Mouse (Mus musculus) limb, embryonic 10.5 days (tissue): ENCODE data around the gene Pik3r2. TPM values are rescaled to one million over a fixed set of nuclear protein-coding genes. Genes with fewer than 3 reads are reported as not detected.
"Not testable (repeated sequence)": the region's sequence is repeated elsewhere in the genome, so short reads cannot be mapped to it uniquely, and the experiment has no call there.

ENCODE experiments used
- DNase-seq: peaks from one replicate; pipeline ENCODE4 v3.0.0-alpha.2; 2017; ENCODE audit warnings: low spot score
- H3K27ac ChIP-seq: fragments of 300-500 bp; sonication (generic); 2 replicates; pipeline ENCODE4 v1.5.1; 2016; ENCODE audit warnings: mild to moderate bottlenecking
- H3K27me3 ChIP-seq: fragments of 300-500 bp; sonication (generic); 2 replicates; pipeline ENCODE4 v1.6.1; 2016; ENCODE audit warnings: low read depth, mild to moderate bottlenecking; ENCODE audit not compliant: poor library complexity, severe bottlenecking
- H3K36me3 ChIP-seq: fragments of 300-500 bp; sonication (generic); 2 replicates; pipeline ENCODE4 v1.6.1; 2016; ENCODE audit warnings: mild to moderate bottlenecking, moderate library complexity
- H3K4me1 ChIP-seq: fragments of 300-500 bp; sonication (generic); 2 replicates; pipeline ENCODE4 v1.6.1; 2016
- H3K4me3 ChIP-seq: fragments of 300-500 bp; sonication (generic); 2 replicates; pipeline ENCODE4 v1.5.1; 2016; ENCODE audit warnings: mild to moderate bottlenecking, moderate library complexity
- H3K9me3 ChIP-seq: fragments of 300-500 bp; sonication (generic); replicated peaks from 2 replicates; pipeline ENCODE4 v1.6.1; 2016; ENCODE audit warnings: mild to moderate bottlenecking
- WGBS: fragments of 180-500 bp; shearing (Covaris S2); methylation state at CpG from one replicate; pipeline ENCODE4 v1.1.7; 2016; 5-methylcytosine and 5-hydroxymethylcytosine counted together
- polyA plus RNA-seq: library from polyadenylated mRNA; unstranded; fragments of >200 nt; fragmentation: Nextera tagmentation; extraction: Ambion mirVana; gene quantifications from 2 replicates; pipeline ENCODE4 v1.2.1, GENCODE M21; 2016

The Pik3r2 gene
- polyA plus RNA-seq = 92.7 and 100 TPM in 2 replicates

DNA sequence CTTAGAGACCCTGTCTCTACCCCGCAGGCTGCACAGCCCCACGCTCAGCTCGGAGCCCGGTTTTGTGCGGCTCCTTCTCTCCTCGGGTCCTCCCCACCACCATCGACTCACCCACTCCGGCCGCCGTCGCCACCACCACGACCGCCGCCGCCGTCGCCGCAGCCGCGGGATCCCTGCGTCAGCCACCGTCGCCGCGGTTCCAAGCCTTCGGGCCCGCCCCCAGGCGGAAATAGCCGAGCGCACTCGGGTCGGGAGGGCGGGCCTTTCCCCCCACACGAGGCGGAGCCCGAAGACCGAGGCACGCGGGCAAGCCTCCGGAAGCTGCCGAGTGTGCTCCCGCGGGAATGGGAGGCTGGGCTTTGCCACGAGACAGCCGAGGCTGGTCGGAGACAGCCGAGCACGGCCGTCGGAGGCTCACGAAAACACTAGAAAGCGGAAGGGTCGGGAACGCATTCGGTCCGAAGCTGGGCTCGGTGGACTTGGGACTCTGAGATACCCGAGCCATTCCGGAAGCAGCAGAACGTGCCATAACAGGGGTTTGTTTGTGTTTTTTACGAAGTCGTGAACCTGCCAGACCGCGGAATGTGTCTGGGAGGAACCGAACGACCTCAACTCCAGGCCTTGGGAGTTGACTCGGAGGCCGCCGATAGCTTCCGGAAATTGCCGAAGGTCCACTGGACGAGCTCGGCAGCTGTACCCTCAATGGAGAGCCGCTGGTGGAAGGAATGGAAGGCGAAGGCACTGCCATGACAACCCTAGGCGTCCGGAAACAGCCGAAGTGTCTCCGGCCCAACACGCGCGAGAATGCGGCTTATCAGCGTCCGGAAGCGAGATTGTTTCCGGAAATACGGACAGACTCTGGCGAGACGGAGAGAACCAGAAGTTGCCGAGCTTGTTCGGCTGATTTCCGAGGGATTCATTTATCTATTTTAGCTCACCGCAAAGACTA, at the start of gene Pik3r2:
TSS of gene Pik3r2 (minus strand) at position 218 of the 949 bp plus-strand sequence.
- under 1% methylated on average over 94 of the region's 94 CpGs for WGBS
- Histone ChIP-seq H3K9me3 (no peaks in the 10 kb centered on the region), H3K4me1 (peaks cover 46% of the 10 kb centered on the region), H3K4me3 (peak within 1 kb of the TSS; percentile 66), H3K36me3 (peaks cover 74% of the 10 kb centered on the region), H3K27ac (peak within 1 kb of the TSS; percentile 94), H3K27me3 (no peaks in the 10 kb centered on the region)
- peak; percentile 99 for DNase-seq

DNA sequence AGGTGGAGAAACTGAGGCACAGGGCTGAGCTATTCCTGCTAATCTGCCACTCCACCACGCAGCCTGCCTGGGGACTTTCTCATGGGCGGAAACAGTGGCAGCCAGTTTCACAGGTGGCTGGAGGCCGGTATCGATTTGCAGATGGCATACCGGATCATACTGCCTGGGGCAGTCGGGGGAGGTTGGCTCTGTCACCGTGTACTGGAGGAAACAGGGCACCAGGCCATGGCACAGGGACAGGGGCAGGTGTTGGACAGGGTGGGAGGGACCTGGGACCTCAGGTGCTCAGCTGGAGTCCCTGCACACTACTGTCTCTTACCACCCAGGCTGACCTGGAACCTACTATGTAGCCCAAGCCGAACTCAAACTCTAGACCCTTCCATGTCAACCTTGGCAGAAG, 49.3 kb upstream of the Pik3r2 start:
- 85% methylated on average over 8 of the region's 8 CpGs for WGBS
- H3K27ac ChIP-seq = no peak overlapping the region
- no peaks in the 10 kb centered on the region for H3K9me3 ChIP-seq
- no peak for DNase-seq
- H3K4me3 ChIP-seq = no peak overlapping the region
- H3K4me1 ChIP-seq = peaks cover 18% of the 10 kb centered on the region
- H3K27me3 ChIP-seq = peaks cover 15% of the 10 kb centered on the region
- H3K36me3 ChIP-seq = no peaks in the 10 kb centered on the region

DNA sequence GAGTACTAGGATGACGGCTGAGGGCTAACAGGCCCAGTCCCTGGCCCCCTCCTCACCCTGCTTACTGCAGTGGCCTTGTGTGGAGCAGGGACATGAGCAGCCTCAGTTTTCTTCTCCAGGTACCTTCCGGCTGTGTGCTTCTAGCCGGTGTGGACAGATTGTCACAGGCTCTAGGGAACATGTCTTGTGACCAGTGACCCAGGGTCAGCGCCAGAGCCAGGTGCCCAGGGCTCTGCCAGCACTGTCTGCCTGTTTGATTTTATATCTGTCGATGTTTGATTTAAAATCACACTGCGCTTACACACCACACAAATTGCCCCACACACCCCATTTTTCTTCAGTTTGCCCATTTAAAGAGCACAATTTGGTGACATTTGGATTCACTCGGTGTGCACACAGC, 47.3 kb upstream of the Pik3r2 start:
- Histone ChIP-seq H3K9me3 (no peaks in the 10 kb centered on the region), H3K4me1 (peaks cover 25% of the 10 kb centered on the region), H3K36me3 (no peaks in the 10 kb centered on the region), H3K4me3 (no peak overlapping the region), H3K27ac (0 out of 2 replicates have a peak overlapping the region, but pooled peaks have one; percentile 26), H3K27me3 (peaks cover 34% of the 10 kb centered on the region)
- 85% methylated on average over 7 of the region's 7 CpGs for WGBS
- no peak for DNase-seq

DNA sequence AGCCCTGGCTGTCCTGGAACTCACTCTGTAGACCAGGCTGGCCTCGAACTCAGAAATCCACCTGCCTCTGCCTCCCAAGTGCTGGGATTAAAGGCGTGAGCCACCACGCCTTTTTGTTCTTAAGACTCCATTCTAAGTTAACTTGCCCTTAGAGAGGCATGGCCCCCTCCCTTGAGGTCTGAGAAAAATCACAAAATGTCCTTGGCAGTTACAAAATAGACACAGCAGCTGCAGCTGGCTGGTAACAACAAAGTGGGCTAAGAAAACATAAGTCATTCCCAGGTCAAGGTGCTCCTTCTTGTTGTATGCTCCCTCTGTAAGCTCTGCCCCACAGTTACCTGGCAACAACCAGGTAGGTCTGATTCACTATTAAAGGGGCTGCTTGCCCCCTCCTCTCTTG, 46.1 kb upstream of the Pik3r2 start:
- H3K4me3 ChIP-seq, H3K9me3 ChIP-seq, H3K36me3 ChIP-seq, H3K27ac ChIP-seq, DNase-seq: not testable (repeated sequence)
- Histone ChIP-seq H3K4me1 (peaks cover 25% of the 10 kb centered on the region), H3K27me3 (peaks cover 41% of the 10 kb centered on the region)
- WGBS = 92% methylated on average over 3 of the region's 3 CpGs

DNA sequence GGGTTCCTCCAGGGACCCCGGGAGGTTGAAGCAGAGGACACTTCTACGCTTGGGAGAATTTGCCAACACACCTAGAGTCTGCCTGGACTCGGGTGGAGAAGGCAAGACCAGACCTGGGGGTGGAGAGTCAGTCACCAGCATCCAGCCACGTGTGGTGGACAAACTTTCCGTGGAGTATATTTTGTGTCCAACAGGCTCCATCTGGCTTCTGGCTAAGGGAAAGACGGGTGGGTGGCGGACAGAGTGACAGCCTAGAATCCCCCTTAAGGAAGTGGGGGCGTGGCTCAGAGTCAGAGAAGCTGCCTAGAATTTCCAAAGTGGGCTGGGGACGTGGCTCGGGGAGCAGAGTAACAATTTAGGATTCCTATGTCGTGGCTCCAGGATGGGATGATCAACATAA, 45.5 kb upstream of the Pik3r2 start:
- no peak overlapping the region for H3K4me3 ChIP-seq
- DNase-seq = no peak
- peaks cover 27% of the 10 kb centered on the region for H3K4me1 ChIP-seq
- no peaks in the 10 kb centered on the region for H3K9me3 ChIP-seq
- 51% methylated on average over 11 of the region's 11 CpGs for WGBS
- H3K36me3 ChIP-seq = no peaks in the 10 kb centered on the region
- H3K27ac ChIP-seq = peak overlapping the region; percentile 31; the same call in 1 of the 2 replicates
- peaks cover 47% of the 10 kb centered on the region for H3K27me3 ChIP-seq

DNA sequence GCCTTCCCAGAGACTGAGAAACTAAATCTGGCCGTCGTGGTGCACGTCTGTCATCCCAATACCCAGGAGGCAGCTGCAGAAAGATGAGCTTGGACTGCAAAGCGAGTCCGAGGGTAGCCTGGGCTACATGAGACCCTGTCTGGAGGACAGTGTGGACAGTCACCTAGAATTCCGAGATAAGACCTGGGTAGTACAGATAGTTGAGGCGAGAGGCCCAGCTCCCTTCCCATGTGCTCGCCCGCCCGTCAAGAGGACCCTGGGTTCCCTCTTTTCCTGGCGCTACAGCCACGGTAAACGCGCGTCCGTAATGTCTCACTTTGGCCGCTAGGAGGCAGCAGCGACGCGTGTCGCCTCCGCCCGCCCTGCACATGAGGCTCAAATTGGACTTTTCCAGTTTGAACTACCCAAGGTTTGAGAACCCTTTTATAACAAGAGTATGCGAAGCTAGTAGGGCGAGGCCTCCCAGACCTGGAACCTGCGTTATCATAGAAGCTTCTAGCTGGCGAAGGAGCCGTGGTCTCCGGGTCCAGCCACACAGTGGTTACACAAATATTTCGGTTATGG, 45.0 kb upstream of the Pik3r2 start:
- H3K27me3 ChIP-seq = peaks cover 52% of the 10 kb centered on the region
- no peaks in the 10 kb centered on the region for H3K9me3 ChIP-seq
- no peaks in the 10 kb centered on the region for H3K36me3 ChIP-seq
- H3K27ac ChIP-seq = peak overlapping the region; percentile 31; the same call in 1 of the 2 replicates
- peaks cover 32% of the 10 kb centered on the region for H3K4me1 ChIP-seq
- DNase-seq = peak; percentile 89
- WGBS = 16% methylated on average over 30 of the region's 30 CpGs
- no peak overlapping the region for H3K4me3 ChIP-seq

DNA sequence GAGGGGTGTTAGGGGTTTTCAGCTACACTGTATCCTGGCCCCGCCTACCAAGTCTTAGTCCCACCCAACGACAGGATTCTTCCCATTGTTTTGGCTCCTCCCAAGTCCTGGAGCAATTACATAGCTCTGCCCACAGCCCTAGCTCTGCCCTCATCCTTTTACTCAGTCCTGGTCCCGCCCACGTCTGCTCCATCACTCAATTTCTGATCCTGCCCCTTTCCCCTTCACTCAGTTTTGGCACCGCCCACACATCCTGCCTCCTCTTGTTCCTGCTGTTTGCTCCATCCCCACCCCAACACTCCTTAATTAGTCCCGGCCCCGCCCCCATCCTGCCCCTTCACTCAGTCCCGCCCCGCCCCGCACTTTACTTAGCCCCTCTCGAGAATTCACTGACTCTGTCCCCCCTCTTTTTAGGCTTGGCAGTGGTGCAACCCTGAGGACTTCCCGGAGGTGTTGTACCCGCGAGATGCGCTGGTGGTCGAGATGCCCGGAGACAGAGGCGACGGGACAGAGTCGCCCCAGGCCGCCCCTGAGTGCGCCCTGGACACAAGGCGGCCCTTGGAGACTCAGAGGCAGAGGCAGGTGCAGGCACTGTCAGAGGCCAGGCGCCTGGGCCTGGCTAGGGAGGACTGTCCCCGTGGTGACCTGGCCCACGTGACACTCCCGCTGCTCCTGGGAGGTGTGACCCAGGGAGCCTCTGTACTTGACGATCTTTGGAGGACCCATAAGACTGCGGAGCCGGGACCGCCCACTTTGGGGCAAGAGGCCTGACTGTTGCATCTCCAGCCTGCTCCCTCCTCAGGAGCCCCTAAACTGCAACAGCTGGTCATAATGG, 43.8 kb upstream of the Pik3r2 start:
- peak; percentile 77 for DNase-seq
- peak overlapping the region; percentile 36 for H3K4me3 ChIP-seq
- no peaks in the 10 kb centered on the region for H3K9me3 ChIP-seq
- WGBS = 2% methylated on average over 31 of the region's 31 CpGs
- H3K36me3 ChIP-seq = no peaks in the 10 kb centered on the region
- peaks cover 63% of the 10 kb centered on the region for H3K27me3 ChIP-seq
- H3K27ac ChIP-seq = peak overlapping the region; percentile 37; the same call in 1 of the 2 replicates
- H3K4me1 ChIP-seq = peaks cover 34% of the 10 kb centered on the region

DNA sequence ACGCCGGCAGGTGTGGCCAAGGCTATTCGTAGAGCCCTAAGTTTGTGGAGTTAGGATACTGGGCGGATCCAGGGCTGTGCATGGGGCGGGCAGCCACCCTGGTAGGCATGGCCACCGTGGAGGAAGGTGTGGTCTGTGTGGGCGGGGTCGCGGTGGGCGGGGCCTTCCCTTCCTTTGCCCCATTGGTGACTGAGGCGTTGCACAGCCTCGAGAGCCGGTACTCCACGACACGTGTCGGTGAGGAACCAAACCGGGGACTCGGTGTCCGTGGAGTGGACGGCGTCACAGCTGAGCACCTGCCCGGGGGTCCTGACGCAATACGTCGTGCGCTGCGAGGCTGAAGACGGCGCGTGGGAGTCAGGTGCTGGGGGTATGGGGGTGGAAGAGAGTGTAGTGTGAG, 40.2 kb upstream of the Pik3r2 start:
- H3K36me3 ChIP-seq = no peaks in the 10 kb centered on the region
- peak; percentile 63 for DNase-seq
- 8% methylated on average over 30 of the region's 30 CpGs for WGBS
- H3K27me3 ChIP-seq = peaks cover 84% of the 10 kb centered on the region
- peak overlapping the region; percentile 25 for H3K4me3 ChIP-seq
- H3K27ac ChIP-seq = no peak overlapping the region
- peaks cover 29% of the 10 kb centered on the region for H3K4me1 ChIP-seq
- no peaks in the 10 kb centered on the region for H3K9me3 ChIP-seq

DNA sequence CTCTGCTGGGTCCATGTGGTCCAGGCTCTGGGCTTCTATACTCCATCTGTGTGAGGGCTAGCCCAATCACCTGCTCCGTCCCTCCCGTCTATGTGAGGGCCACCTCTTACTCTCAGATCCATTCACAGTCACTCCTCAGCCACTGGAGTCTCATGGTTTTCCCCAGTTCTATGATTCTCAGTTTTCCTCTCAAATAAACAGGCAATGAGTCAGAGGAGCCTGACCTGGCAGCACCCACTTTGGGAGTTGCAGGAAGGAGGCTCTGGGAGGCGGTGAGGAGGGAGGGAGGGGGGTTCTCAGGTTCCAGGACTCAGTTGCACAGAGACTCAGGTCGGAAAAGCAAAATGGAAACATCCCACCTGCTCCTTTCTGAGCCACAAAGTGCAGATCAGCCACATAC, 36.4 kb upstream of the Pik3r2 start:
- Histone ChIP-seq H3K36me3 (no peaks in the 10 kb centered on the region), H3K27ac (no peak overlapping the region), H3K4me1 (peaks cover 29% of the 10 kb centered on the region), H3K4me3 (no peak overlapping the region), H3K27me3 (peaks cover 67% of the 10 kb centered on the region), H3K9me3 (no peaks in the 10 kb centered on the region)
- 62% methylated on average over 4 of the region's 4 CpGs for WGBS
- no peak for DNase-seq

DNA sequence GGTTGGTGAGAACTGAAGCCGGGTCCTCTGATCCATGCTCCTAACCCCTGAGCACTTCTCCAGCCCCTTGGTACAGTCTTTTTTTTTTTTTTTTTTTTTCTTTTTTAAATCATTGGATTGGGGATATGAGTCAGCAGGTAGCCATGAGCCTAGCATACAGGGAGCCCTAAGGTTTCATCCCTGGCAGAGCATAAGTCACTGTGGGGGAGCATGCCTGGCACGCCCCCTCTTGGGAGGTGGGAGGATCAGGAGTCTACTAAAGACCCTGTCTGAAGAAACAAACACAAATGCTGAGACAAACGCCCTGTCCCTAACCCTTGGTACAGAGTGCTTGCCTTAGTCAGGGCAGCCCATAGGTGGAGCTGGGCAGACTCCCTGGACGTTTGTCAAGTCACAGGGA, 35.5 kb upstream of the Pik3r2 start:
- WGBS = 38% methylated on average over 4 of the region's 4 CpGs
- H3K4me3 ChIP-seq = no peak overlapping the region
- H3K27me3 ChIP-seq = peaks cover 65% of the 10 kb centered on the region
- no peaks in the 10 kb centered on the region for H3K36me3 ChIP-seq
- DNase-seq = no peak
- no peak overlapping the region for H3K27ac ChIP-seq
- no peaks in the 10 kb centered on the region for H3K9me3 ChIP-seq
- peaks cover 30% of the 10 kb centered on the region for H3K4me1 ChIP-seq

DNA sequence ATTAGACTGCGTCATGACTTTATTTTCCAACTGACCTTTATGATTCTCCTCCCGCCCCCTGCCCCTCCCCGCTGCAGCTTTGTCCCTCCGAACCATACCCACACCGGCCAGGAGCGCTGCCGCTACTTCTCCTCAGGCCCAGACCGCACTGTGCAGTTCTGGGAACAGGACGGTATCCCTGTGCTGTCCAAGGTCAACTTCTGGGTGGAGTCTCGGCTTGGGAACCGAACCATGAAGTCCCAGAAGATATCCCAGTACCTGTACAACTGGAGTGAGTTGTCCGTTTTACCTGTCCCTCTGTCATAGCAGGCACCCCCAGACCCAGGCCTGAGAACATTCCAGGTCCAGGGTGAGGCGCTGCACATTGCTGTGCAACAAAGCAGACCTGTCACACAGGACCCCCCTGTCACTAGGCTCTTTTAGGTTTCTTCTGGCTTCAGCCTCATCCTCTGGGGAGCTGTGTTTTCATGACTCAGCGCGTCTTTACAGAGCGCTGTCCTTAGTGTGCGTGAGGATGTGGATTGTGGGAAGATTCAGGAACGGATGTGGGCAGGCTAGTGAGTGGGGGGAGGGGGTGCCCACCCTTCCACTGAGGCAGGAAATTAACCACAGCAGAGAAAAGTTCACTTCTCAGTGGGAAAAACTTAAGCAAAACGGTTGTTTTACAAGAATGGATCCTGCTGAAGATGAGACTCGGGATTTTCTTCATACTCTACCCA, 34.6 kb upstream of the Pik3r2 start:
- Histone ChIP-seq H3K36me3 (no peaks in the 10 kb centered on the region), H3K4me1 (peaks cover 22% of the 10 kb centered on the region), H3K4me3 (no peak overlapping the region), H3K27me3 (peaks cover 65% of the 10 kb centered on the region), H3K9me3 (no peaks in the 10 kb centered on the region), H3K27ac (no peak overlapping the region)
- 77% methylated on average over 20 of the region's 20 CpGs for WGBS
- DNase-seq = no peak
